Mouse (Mus musculus): ENCODE measurements at regions not wholly inside any gene's neighbourhood (a gene's known extent, or its start where the extent isn't known, plus 50 kb on each side); places are given as distances from the start of the nearest gene placed in this dataset.

- in situ Hi-C loops (cut with MboI; ENCODE audit: low pct_ligation_motif_present, low pct_unique_long_range_greater_than_20kb, low sequenced_read_pairs), result no loop called here
- Histone ChIP-seq H3K4me3 (replicated peaks in 1 of 3; ENCODE audit: low read depth in 2 of 3, low read length in 2 of 3, poor library complexity in 1 of 3) (no peak overlapping the region), H3K9me3 (replicated peaks; ENCODE audit: low read length) (peaks cover 10% of the 10 kb centered on the region)
These were observed 121.4 kb downstream of the 1810013L24Rik start for GRCm38 (mm10) chr16:8951156-8951899.

GRCm38 (mm10) chr16:8961739-8962138, 131.8 kb downstream of the 1810013L24Rik start:
- no peaks in the 10 kb centered on the region for H3K9me3 ChIP-seq (replicated peaks; ENCODE audit: low read length)
- no peak for TF ChIP-seq JUN (IDR thresholded peaks at IDR 0.05; ENCODE audit: insufficient read depth, low read depth, low read length)
- no peak for TF ChIP-seq EP300 (IDR thresholded peaks at IDR 0.05; ENCODE audit: low read length)
- TF ChIP-seq MAZ (IDR thresholded peaks at IDR 0.05; ENCODE audit: low read depth, low read length), result no peak
- no peak for TF ChIP-seq RAD21 (IDR thresholded peaks at IDR 0.05; ENCODE audit: low read depth, low read length)
- no peak for TF ChIP-seq MEF2A (IDR thresholded peaks at IDR 0.05; ENCODE audit: borderline replicate concordance, low read depth, low read length)
- no peak for TF ChIP-seq BHLHE40 (IDR thresholded peaks at IDR 0.05; ENCODE audit: low read depth, low read length)
- no peak for TF ChIP-seq USF2 (conservative IDR thresholded peaks at IDR 0.05; ENCODE audit: low read depth, low read length)
- TF ChIP-seq SIN3A (IDR thresholded peaks at IDR 0.05; ENCODE audit: low read length), result no peak
- TF ChIP-seq CTCF (conservative IDR thresholded peaks at IDR 0.05 in 1 of 2, IDR thresholded peaks at IDR 0.05 in 1 of 2; ENCODE audit: low read depth in 2 of 2, low read length in 2 of 2), result no peak
- TF ChIP-seq ZNF384 (IDR thresholded peaks at IDR 0.05; ENCODE audit: low read depth, low read length), result no peak
- no peak for TF ChIP-seq SMC3 (IDR thresholded peaks at IDR 0.05; ENCODE audit: low read depth, low read length)
- TF ChIP-seq CHD1 (IDR thresholded peaks at IDR 0.05; ENCODE audit: low read depth, low read length), result no peak
- no peak for TF ChIP-seq MAX (IDR thresholded peaks at IDR 0.05; ENCODE audit: low read length)
- TF ChIP-seq ETS1 (conservative IDR thresholded peaks at IDR 0.05; ENCODE audit: low read depth, low read length), result no peak
- no peak for TF ChIP-seq UBTF (IDR thresholded peaks at IDR 0.05; ENCODE audit: low read depth, low read length)
- TF ChIP-seq NELFE (IDR thresholded peaks at IDR 0.05; ENCODE audit: low read depth, low read length), result no peak
- TF ChIP-seq POLR2AphosphoS2 (IDR thresholded peaks at IDR 0.05; ENCODE audit: low read depth, low read length), result no peak
- TF ChIP-seq IRF4 (IDR thresholded peaks at IDR 0.05; ENCODE audit: low read depth, low read length), result no peak
- in situ Hi-C loops (cut with MboI; ENCODE audit: low pct_ligation_motif_present, low pct_unique_long_range_greater_than_20kb, low sequenced_read_pairs) (no loop called here), dilution Hi-C loops (cut with MboI; ENCODE audit: extremely low pct_ligation_motif_present, extremely low pct_unique_long_range_greater_than_20kb, low sequenced_read_pairs) (no loop called here)
- no peaks in the 10 kb centered on the region for H3K36me3 ChIP-seq (replicated peaks in 1 of 2; ENCODE audit: control insufficient read depth in 1 of 2, insufficient read depth in 1 of 2, low read length in 1 of 2)
- no peak overlapping the region for H3K9ac ChIP-seq (ENCODE audit: insufficient read depth, low read depth)
- no peaks in the 10 kb centered on the region for H3K79me2 ChIP-seq (replicated peaks; ENCODE audit: control insufficient read depth, extremely low read depth, insufficient read depth, poor library complexity, severe bottlenecking)
- H3K27ac ChIP-seq (ENCODE audit: insufficient read depth, low read depth), result no peak overlapping the region
- H3K27me3 ChIP-seq (replicated peaks), result no peaks in the 10 kb centered on the region
- no peak overlapping the region for H3K4me3 ChIP-seq (replicated peaks in 1 of 3; ENCODE audit: low read depth in 2 of 3, low read length in 2 of 3, poor library complexity in 1 of 3)
- H3K4me1 ChIP-seq (ENCODE audit: control insufficient read depth in 1 of 2, insufficient read depth in 2 of 2), result no peaks in the 10 kb centered on the region
- H3K4me2 ChIP-seq (ENCODE audit: insufficient read depth, low read depth, poor library complexity, severe bottlenecking), result no peak overlapping the region
- no peak for DNase-seq (ENCODE audit: extremely low read depth)

More at GRCm38 (mm10) chr16:8951156-8951899, 121.4 kb downstream of the 1810013L24Rik start:
- H3K9ac ChIP-seq (ENCODE audit: insufficient read depth, low read depth), result no peak overlapping the region
- H3K4me2 ChIP-seq (ENCODE audit: insufficient read depth, low read depth, poor library complexity, severe bottlenecking), result no peak overlapping the region
- no peaks in the 10 kb centered on the region for H3K79me2 ChIP-seq (replicated peaks; ENCODE audit: control insufficient read depth, extremely low read depth, insufficient read depth, poor library complexity, severe bottlenecking)
- H3K27ac ChIP-seq (ENCODE audit: insufficient read depth, low read depth), result no peak overlapping the region
- dilution Hi-C loops (cut with MboI; ENCODE audit: extremely low pct_ligation_motif_present, extremely low pct_unique_long_range_greater_than_20kb, low sequenced_read_pairs), result no loop called here
- H3K4me1 ChIP-seq (ENCODE audit: control insufficient read depth in 1 of 2, insufficient read depth in 2 of 2), result no peaks in the 10 kb centered on the region
- no peaks in the 10 kb centered on the region for H3K36me3 ChIP-seq (replicated peaks in 1 of 2; ENCODE audit: control insufficient read depth in 1 of 2, insufficient read depth in 1 of 2, low read length in 1 of 2)
- no peak for DNase-seq (ENCODE audit: extremely low read depth)
- no peak for TF ChIP-seq ZMIZ1 (IDR thresholded peaks at IDR 0.05; ENCODE audit: low read depth, low read length)
- TF ChIP-seq ELF1 (IDR thresholded peaks at IDR 0.05; ENCODE audit: low read depth, low read length), result no peak
- no peak for TF ChIP-seq PAX5 (IDR thresholded peaks at IDR 0.05; ENCODE audit: low read length)
- no peak for TF ChIP-seq ZNF384 (IDR thresholded peaks at IDR 0.05; ENCODE audit: low read depth, low read length)
- TF ChIP-seq GABPA (IDR thresholded peaks at IDR 0.05; ENCODE audit: insufficient replicate concordance, low read depth, low read length), result no peak
- no peak for TF ChIP-seq RAD21 (IDR thresholded peaks at IDR 0.05; ENCODE audit: low read depth, low read length)
- no peak for TF ChIP-seq MAZ (IDR thresholded peaks at IDR 0.05; ENCODE audit: low read depth, low read length)
- TF ChIP-seq POLR2AphosphoS2 (IDR thresholded peaks at IDR 0.05; ENCODE audit: low read depth, low read length), result no peak
- no peak for TF ChIP-seq MXI1 (IDR thresholded peaks at IDR 0.05; ENCODE audit: low read depth, low read length)
- no peak for TF ChIP-seq USF1 (IDR thresholded peaks at IDR 0.05; ENCODE audit: low read depth, low read length)
- TF ChIP-seq JUN (IDR thresholded peaks at IDR 0.05; ENCODE audit: insufficient read depth, low read depth, low read length), result no peak
- no peak for TF ChIP-seq CTCF (conservative IDR thresholded peaks at IDR 0.05 in 1 of 2, IDR thresholded peaks at IDR 0.05 in 1 of 2; ENCODE audit: low read depth in 2 of 2, low read length in 2 of 2)
- no peak for TF ChIP-seq CHD2 (IDR thresholded peaks at IDR 0.05; ENCODE audit: low read length)
- H3K27me3 ChIP-seq (replicated peaks), result peaks cover 5% of the 10 kb centered on the region

Data from CH12.LX (cell line).